Mouse (Mus musculus) monocyte, adult 5-6 weeks (primary cell): ENCODE results near the gene Acd. TPM values are rescaled to one million over a fixed set of nuclear protein-coding genes. Genes with fewer than 3 reads are reported as not detected.

Source experiments
- ATAC-seq: fragments of 153-309, 156-312 bp; replicated peaks from 2 replicates; pipeline ENCODE4 v1.8.0; 2017; ENCODE audit warnings: mild to moderate bottlenecking; ENCODE audit not compliant: low TSS enrichment, insufficient number of reproducible peaks, severe bottlenecking, poor library complexity, low FRiP score
- total RNA-seq: library from RNA; stranded (forward); fragments of 200-1000, 200-491, 200-594 nt; gene quantifications from 3 replicates; pipeline ENCODE4 v1.2.3, GENCODE M21; 2017

Gene Acd
- total RNA-seq: 8.7 to 25.2 TPM (median 9.7 TPM) in 3 replicates

- ATAC-seq: peak; percentile 75
These were observed at the start of gene Acd, which contains the start of gene Pard6a for GRCm38 (mm10) chr8:105700966-105701824. Gene Acd (minus strand): TSS chr8:105701102. Gene Pard6a (plus strand): TSS chr8:105701148.

DNA sequence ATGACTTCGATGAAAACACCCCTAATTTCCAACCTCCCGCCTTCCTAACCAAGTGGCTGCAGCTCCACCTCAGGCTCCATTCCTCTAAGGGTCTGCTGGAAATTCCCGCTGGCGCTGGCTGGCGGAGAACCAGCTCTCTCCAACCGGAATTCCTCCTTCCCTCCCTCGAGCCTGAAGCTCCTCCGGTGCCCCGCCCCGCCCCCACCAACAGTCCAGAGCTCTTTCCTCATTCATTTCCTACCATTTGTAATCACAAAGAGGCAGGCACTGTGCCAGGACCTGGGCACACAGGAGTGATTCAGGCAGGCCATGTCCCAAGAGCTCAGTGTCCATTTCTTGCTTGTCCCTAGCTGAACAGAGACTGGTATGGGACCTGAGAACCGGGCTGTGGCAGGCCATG lies 49.7 kb upstream of the Acd start:
- ATAC-seq: no peak

- no peak for ATAC-seq
These were observed 42.4 kb upstream of the Acd start for GRCm38 (mm10) chr8:105743301-105743700.

DNA sequence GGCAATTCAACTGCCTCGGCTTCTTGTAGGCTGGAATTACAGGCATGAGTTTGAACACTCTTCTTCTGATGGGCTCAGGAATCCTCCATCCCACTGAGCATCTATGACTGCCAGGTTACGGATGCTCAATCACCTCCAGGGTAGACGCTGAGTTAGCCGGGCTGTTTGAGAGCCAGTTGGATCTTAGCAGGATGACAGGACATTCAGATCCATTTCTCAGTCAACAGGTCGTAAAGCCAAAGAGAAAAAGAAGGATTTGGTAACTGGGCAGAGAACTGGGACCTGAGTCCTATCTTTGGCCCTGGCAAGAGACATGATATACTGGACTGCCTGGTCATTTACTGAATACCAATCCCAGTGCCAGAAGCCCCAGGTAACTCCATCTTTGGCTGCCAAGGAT lies 38.3 kb upstream of the Acd start:
- ATAC-seq: no peak

GRCm38 (mm10) chr8:105732186-105732585 lies 31.3 kb upstream of the Acd start:
- no peak for ATAC-seq

DNA sequence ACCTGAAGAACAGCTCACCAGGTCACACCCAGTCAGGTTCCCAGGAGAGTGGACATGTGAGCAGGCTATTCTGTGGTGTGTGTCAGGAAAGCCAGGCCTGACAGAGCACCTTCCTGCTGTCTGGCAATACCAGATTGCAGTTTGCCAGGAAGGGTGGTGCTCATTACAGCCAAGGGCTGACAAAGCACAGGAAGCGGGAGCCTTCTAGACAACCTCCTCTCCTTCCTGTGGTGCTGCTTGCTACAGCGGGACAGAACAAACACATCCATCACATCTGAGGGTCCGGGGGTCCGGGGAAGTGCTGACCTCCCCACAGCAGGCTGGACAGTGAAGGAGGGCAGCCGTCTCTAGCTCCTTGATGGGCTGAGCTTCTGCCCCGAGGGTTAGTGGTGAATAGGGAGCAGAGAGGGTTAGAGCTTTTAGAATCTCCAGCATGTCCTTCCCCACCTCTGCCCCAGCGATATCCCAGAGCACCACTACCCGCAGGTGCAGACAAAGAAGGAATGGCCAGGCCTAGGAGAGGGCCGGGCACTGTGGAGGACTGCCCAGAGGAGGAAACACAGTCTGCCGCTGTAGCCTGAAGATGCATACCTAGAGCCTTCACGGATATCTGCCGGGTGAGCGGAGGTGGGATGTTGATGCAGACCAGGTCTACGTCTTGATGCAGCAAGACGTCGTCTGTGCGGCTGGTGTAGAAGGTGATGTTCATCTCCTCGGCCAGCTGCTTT lies 26.7 kb upstream of the Acd start:
- no peak for ATAC-seq

GRCm38 (mm10) chr8:105725726-105726125 lies 24.8 kb upstream of the Acd start:
- ATAC-seq: no peak

DNA sequence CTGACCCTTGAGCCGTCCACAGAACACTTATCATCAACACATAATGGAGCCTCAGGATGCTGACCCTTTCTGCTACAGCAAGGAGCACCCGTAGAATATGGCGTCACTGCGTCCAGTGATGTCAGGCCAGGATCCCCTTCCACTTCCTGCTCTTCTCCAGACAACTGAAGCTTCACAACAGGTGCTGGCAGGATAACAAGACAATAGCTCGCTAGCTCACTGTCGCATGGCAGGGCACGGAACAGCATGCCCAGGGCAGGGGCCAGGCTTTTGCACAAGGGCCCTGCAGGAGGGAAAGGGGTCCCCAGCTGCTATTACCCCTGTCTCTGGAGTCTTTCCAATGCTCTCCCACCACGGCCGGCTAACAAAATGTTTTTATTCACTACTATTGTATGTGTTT lies 22.0 kb upstream of the Acd start:
- no peak for ATAC-seq

GRCm38 (mm10) chr8:105719637-105720036 lies 18.7 kb upstream of the Acd start:
- ATAC-seq: no peak

DNA sequence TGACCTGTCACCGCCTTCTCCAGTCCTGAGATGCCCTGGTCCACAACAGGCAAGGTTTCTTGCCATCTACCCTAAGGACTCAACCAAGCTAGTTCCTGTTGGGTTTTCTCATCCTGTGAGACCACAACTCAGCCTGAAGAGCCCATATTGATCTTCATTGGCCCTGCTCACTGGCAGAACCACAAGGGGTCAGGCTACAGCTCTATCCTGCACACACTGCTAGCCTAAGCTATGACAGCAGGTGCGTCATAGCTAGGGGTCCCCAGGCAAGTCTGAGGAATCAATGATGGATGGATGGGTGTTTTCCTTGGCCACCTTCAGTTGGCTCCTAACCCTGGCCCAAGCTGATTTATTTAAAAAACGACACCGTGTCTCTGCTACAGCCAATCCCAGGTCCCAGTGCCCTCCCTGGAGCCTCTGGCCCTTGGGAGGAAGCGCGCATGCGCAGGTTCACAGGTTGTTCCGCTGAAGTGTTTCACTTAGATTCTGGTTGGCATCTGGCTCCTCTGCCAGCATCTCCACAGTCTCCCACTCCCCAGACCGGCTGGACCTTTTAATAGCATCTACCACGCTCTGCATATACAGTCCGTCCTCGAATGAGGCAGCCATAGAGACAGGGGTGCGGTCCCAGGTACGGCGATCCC lies 15.5 kb upstream of the Acd start:
- no peak for ATAC-seq

- no peak for ATAC-seq
These were observed 14.1 kb upstream of the Acd start for GRCm38 (mm10) chr8:105715042-105715441.

GRCm38 (mm10) chr8:105714139-105714538 lies 13.2 kb upstream of the Acd start:
- ATAC-seq: peak; percentile 76

DNA sequence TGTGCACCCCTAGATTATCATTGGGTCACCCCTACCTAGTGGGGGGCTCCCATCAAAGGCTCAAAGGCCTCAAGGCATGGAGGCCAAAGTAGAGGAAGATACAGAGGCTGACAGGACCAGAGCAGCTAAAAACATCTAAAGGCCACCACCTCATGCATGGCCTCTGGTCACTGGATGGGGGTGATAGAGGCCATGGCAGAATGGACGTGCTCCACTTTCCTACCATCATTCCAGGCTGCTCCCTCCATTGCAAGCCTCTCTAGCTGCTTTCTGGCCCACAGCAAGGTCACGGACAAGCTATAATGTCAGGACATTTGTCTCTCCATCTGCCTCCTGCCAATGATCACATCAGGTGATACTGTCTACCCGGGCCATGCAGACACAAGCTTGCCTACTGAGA lies 11.4 kb upstream of the Acd start:
- no peak for ATAC-seq

DNA sequence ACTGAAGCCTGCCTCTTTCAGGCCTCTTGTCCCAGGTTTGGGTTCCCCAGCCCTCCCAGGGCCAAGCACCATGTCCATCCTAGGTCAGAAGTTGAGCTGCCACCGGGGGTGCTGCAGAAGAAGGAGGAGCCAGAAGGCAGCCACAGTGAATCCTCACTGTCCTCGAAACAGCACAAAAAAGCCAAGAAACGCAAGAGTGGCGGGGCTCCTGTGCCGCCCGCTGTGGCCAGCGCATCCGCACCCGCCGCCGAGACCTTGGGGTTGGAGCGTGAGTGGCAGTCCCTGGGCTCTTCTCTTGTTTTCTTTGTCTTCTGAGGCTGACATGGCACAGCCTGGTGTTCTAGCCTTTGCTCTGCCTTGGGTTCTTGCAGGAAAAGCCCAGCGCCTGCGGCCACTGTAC lies 8.4 kb upstream of the Acd start:
- no peak for ATAC-seq

DNA sequence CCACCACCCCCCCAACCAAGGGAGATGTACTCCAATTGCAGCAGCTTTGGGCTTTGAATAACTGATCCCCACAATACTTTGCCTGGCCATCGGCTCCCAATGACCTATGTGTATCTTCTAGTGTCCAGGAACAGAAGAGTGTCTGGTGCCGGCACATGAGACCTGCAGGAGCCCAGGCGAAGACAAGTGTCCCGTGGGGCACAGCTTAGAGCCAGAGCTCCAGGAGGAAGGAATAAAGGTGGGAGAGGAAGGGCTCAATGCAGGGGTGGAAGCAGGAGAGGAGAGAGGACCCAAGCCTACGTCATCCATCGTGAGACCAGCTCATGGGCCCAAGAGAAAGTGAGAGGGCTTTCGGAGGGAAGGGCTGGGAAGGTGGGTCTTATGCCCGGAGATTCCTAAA lies 7.8 kb upstream of the Acd start:
- ATAC-seq: no peak

- ATAC-seq: peak; percentile 77
These were observed 6.8 kb upstream of the Acd start, which contains the start of the genes 4933405L10Rik and Enkd1 for GRCm38 (mm10) chr8:105707498-105708403. Gene 4933405L10Rik (plus strand): TSS chr8:105707655. Gene Enkd1 (minus strand): TSS chr8:105708210.

DNA sequence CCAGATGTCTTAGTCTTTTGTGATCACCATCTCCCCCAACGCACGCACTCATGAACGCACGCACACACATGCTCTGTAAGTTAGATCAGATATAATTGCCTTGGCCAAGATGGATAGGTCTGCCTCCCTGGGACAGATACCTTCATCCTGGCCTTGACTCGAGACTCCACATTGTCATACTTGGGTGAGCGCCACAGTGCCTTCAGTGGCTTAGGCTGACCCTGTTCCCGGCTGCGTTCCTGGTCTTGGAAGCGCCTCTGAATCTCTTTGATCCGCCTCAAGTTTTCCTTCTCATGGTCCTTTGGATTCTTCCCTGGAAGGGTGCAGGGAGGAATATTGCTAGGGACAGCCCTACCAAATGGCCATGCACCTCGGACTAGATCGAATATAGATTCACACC lies 5.5 kb upstream of the Acd start:
- ATAC-seq: no peak

- no peak for ATAC-seq
These were observed 4.1 kb upstream of the Acd start for GRCm38 (mm10) chr8:105704955-105705354.
